Comparison of ENCODE assay signal across 9 mouse cellular contexts in genomic region chr13:71001278-71001677, GRCm38 (mm10).
DNase-seq lines count a peak whose midpoint lies in the region; ATAC-seq and TF ChIP-seq lines count a peak whose summit lies in the region.
"Had no signal": no experiment of that assay in that cellular context is flagged by ENCODE, and none has a peak within 500 bp of the region (broad histone marks: within the 10 kb centered on the region; RNA-seq: fewer than 3 reads in every experiment).

No protein-coding gene starts in this region.

- 11% methylated on average over 2 of the region's 2 CpGs for WGBS in intestine, embryonic 14.5 days
- WGBS in midbrain, embryonic 11.5 days, result 12% methylated on average over 2 of the region's 2 CpGs
- 6% methylated on average over 2 of the region's 2 CpGs for WGBS in stomach, postnatal 0 days

- no peaks in the 10 kb centered on the region for H3K36me3 ChIP-seq in intestine, embryonic 14.5 days (ENCODE audit: control insufficient read depth, insufficient read depth, low read length)
- no peaks in the 10 kb centered on the region for H3K36me3 ChIP-seq in midbrain, embryonic 11.5 days (ENCODE audit: control insufficient read depth, insufficient read depth, low read length)
- no peaks in the 10 kb centered on the region for H3K36me3 ChIP-seq in stomach, postnatal 0 days (ENCODE audit: control insufficient read depth, insufficient read depth, low read length)

- H3K4me1 ChIP-seq in intestine, embryonic 14.5 days (replicated peaks; ENCODE audit: control insufficient read depth, insufficient read depth, low read length), result no peaks in the 10 kb centered on the region
- H3K4me1 ChIP-seq in midbrain, embryonic 11.5 days (ENCODE audit: control insufficient read depth, insufficient read depth, low read length), result no peaks in the 10 kb centered on the region
- H3K4me1 ChIP-seq in stomach, postnatal 0 days (replicated peaks; ENCODE audit: control insufficient read depth, insufficient read depth), result no peaks in the 10 kb centered on the region

- 0 out of 2 replicates have a peak, but pooled peaks have one; percentile 40 for ATAC-seq in intestine, embryonic 14.5 days (replicated peaks; ENCODE audit: low FRiP score, low TSS enrichment, low read depth)
- ATAC-seq in midbrain, embryonic 11.5 days (ENCODE audit: low FRiP score), result peak; percentile 42; the same call in 1 of the 2 replicates
- 0 out of 2 replicates have a peak, but pooled peaks have one; percentile 24 for ATAC-seq in stomach, postnatal 0 days (ENCODE audit: low FRiP score, low TSS enrichment)
- no peak for ATAC-seq in erythroblast, adult 5-6 weeks (replicated peaks; ENCODE audit: low FRiP score, poor library complexity, severe bottlenecking)

- TF ChIP-seq EP300 in stomach, postnatal 0 days (optimal IDR thresholded peaks at IDR 0.05), result no peak

- no peak overlapping the region for H3K4me3 ChIP-seq in intestine, embryonic 14.5 days (ENCODE audit: low read depth, low read length)
- H3K4me3 ChIP-seq in midbrain, embryonic 11.5 days (ENCODE audit: low read depth, low read length), result no peak overlapping the region
- no peak overlapping the region for H3K4me3 ChIP-seq in stomach, postnatal 0 days (ENCODE audit: low read depth, low read length)
- H3K4me3 ChIP-seq: myocyte had no signal

- no peaks in the 10 kb centered on the region for H3K27me3 ChIP-seq in intestine, embryonic 14.5 days (replicated peaks; ENCODE audit: control insufficient read depth, insufficient read depth, low read length)
- no peaks in the 10 kb centered on the region for H3K27me3 ChIP-seq in midbrain, embryonic 11.5 days (ENCODE audit: control insufficient read depth, insufficient read depth, low read length)
- no peaks in the 10 kb centered on the region for H3K27me3 ChIP-seq in stomach, postnatal 0 days (ENCODE audit: control insufficient read depth, insufficient read depth, low read length)

- peak; percentile 73 for DNase-seq in NIH3T3 (ENCODE audit: low read depth)
- peak; percentile 19 for DNase-seq in c-Kit-positive CD71-negative TER-119-negative erythroid progenitor cells, embryonic 14.5 days (ENCODE audit: low read depth)
- peak; percentile 34 for DNase-seq in forelimb bud, embryonic 11.5 days (ENCODE audit: low read depth, low spot score)
- peak; percentile 85 for DNase-seq in intestine, embryonic 14.5 days (ENCODE audit: low spot score)
- peak; percentile 49 for DNase-seq in left cerebral cortex, adult 11 months (ENCODE audit: low spot score)
- DNase-seq in midbrain, embryonic 11.5 days (ENCODE audit: low spot score, missing footprints), result peak; percentile 96
- peak; percentile 58 for DNase-seq in stomach, postnatal 0 days (ENCODE audit: low spot score)

- no peak overlapping the region for H3K4me2 ChIP-seq in intestine, embryonic 14.5 days (ENCODE audit: low read length)
- H3K4me2 ChIP-seq in midbrain, embryonic 11.5 days, result no peak overlapping the region
- H3K4me2 ChIP-seq in stomach, postnatal 0 days (replicated peaks; ENCODE audit: low read depth), result no peak overlapping the region

- TF ChIP-seq CTCF in stomach, postnatal 0 days (IDR thresholded peaks at IDR 0.05; ENCODE audit: low read depth), result peak; percentile 86

- H3K9ac ChIP-seq in intestine, embryonic 14.5 days (ENCODE audit: low read length), result no peak overlapping the region
- no peak overlapping the region for H3K9ac ChIP-seq in midbrain, embryonic 11.5 days (ENCODE audit: low read length)
- no peak overlapping the region for H3K9ac ChIP-seq in stomach, postnatal 0 days (ENCODE audit: low read length)

- H3K27ac ChIP-seq in intestine, embryonic 14.5 days (ENCODE audit: low read depth), result no peak overlapping the region
- H3K27ac ChIP-seq in midbrain, embryonic 11.5 days (ENCODE audit: low read depth, low read length), result no peak overlapping the region
- no peak overlapping the region for H3K27ac ChIP-seq in stomach, postnatal 0 days (replicated peaks)

- no peaks in the 10 kb centered on the region for H3K9me3 ChIP-seq in intestine, embryonic 14.5 days (ENCODE audit: control insufficient read depth, low read length)
- H3K9me3 ChIP-seq in midbrain, embryonic 11.5 days (ENCODE audit: control insufficient read depth, low read length), result no peaks in the 10 kb centered on the region
- H3K9me3 ChIP-seq in stomach, postnatal 0 days (ENCODE audit: control insufficient read depth, low read length), result no peaks in the 10 kb centered on the region

Comparison
In these comparisons a context has a peak if more than half of its experiments do, and no peak if none do; other contexts are left out.
1. DNase-seq: peak in every context shown above with its lines; median percentile 96 in midbrain, embryonic 11.5 days; 85 in intestine, embryonic 14.5 days; 73 in NIH3T3; 58 in stomach, postnatal 0 days; 49 in left cerebral cortex, adult 11 months; 34 in forelimb bud, embryonic 11.5 days; 19 in c-Kit-positive CD71-negative TER-119-negative erythroid progenitor cells, embryonic 14.5 days.